Comparison of ENCODE assay signal across 12 mouse cellular contexts in the genomic region with DNA sequence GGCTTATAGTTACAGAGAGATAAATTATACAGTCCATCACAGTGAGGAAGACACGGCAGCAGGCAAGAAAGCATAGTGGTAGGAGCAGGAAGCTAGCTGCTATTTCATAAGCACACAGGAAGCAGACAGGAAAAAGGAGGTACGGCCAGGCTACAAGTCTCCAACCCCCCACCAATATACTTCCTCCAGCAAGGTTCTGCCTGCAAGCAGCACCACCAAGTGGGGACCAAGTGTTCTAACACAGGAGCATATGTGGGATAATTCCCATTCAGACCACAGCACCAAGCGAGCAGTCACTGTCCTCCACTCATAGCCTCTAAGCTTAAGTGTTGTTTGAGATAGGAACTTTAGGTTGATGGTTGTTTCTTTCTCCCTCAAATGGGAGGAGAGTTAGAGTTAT. TPM values are rescaled to one million over a fixed set of nuclear protein-coding genes. Genes with fewer than 3 reads are reported as not detected.
DNase-seq lines count a peak whose midpoint lies in the region; ATAC-seq and TF ChIP-seq lines count a peak whose summit lies in the region.
"Had no signal": no experiment of that assay in that cellular context is flagged by ENCODE, and none has a peak within 500 bp of the region (broad histone marks: within the 10 kb centered on the region; RNA-seq: fewer than 3 reads in every experiment).

No protein-coding gene starts in this region.

- no peak overlapping the region for H3K4me3 ChIP-seq in forebrain, embryonic 14.5 days (ENCODE audit: low read depth, low read length)
- no peak overlapping the region for H3K4me3 ChIP-seq in forebrain, embryonic 16.5 days (replicated peaks; ENCODE audit: low read length)
- no peak overlapping the region for H3K4me3 ChIP-seq in liver, adult 2 months (ENCODE audit: insufficient read depth, low read depth, low read length)
- H3K4me3 ChIP-seq: stomach, embryonic 15.5 days had no signal

- no peak overlapping the region for H3K4me2 ChIP-seq in forebrain, embryonic 14.5 days (ENCODE audit: low read length)
- no peak overlapping the region for H3K4me2 ChIP-seq in forebrain, embryonic 16.5 days (ENCODE audit: low read length)
- H3K4me2 ChIP-seq: stomach, embryonic 15.5 days had no signal

- ATAC-seq in forebrain, embryonic 14.5 days = no peak
- ATAC-seq in forebrain, embryonic 16.5 days = no peak

- DNase-seq in forebrain, embryonic 14.5 days (ENCODE audit: low spot score) = peak; percentile 20
- peak; percentile 7 for DNase-seq in liver, adult 2 months (ENCODE audit: extremely low read depth, low read depth, low spot score)
- DNase-seq in liver = no peak
- peak; percentile 57 for DNase-seq in A20 (ENCODE audit: low read depth, low spot score)
- DNase-seq in brain, embryonic 14.5 days (ENCODE audit: low read depth) = peak; percentile 36
- no peak for DNase-seq in left cerebral cortex, postnatal 10 days (ENCODE audit: extremely low spot score in 1 of 2, low spot score in 2 of 2)
- DNase-seq in urinary bladder, postnatal 25 days (ENCODE audit: low spot score) = no peak
- DNase-seq: adrenal gland, postnatal 14 days; cerebellum, adult 9-11 months; lung, postnatal 10 days had no signal

- no peaks in the 10 kb centered on the region for H3K9me3 ChIP-seq in forebrain, embryonic 14.5 days (replicated peaks; ENCODE audit: control insufficient read depth, low read length)
- no peaks in the 10 kb centered on the region for H3K9me3 ChIP-seq in forebrain, embryonic 16.5 days (ENCODE audit: control insufficient read depth, low read length)
- H3K9me3 ChIP-seq: stomach, embryonic 15.5 days had no signal

- 68% methylated on average over 3 of the region's 3 CpGs for WGBS in forebrain, embryonic 14.5 days
- 60% methylated on average over 3 of the region's 3 CpGs for WGBS in forebrain, embryonic 16.5 days
- 43% methylated on average over 3 of the region's 3 CpGs for WGBS in liver, adult 2 months

- H3K79me2 ChIP-seq in liver, adult 2 months (ENCODE audit: control insufficient read depth, insufficient read depth, low read length) = no peaks in the 10 kb centered on the region

- H3K4me1 ChIP-seq in forebrain, embryonic 14.5 days (ENCODE audit: control insufficient read depth, insufficient read depth, low read length) = no peaks in the 10 kb centered on the region
- no peaks in the 10 kb centered on the region for H3K4me1 ChIP-seq in forebrain, embryonic 16.5 days (replicated peaks; ENCODE audit: control insufficient read depth, insufficient read depth, low read length)
- H3K4me1 ChIP-seq in liver, adult 2 months (ENCODE audit: control insufficient read depth, insufficient read depth, low read length) = no peaks in the 10 kb centered on the region
- H3K4me1 ChIP-seq: stomach, embryonic 15.5 days had no signal

- no peak for TF ChIP-seq POLR2A in liver, adult 2 months (IDR thresholded peaks at IDR 0.05; ENCODE audit: extremely low read depth, insufficient read depth, low read length)
- no peak for TF ChIP-seq POLR2A in brain, embryonic 14.5 days (IDR thresholded peaks at IDR 0.05; ENCODE audit: borderline replicate concordance, extremely low read depth, insufficient read depth, insufficient read length, poor library complexity, severe bottlenecking)

- no peak overlapping the region for H3K9ac ChIP-seq in forebrain, embryonic 14.5 days (ENCODE audit: low read length)
- no peak overlapping the region for H3K9ac ChIP-seq in forebrain, embryonic 16.5 days (replicated peaks; ENCODE audit: low read depth, low read length)
- H3K9ac ChIP-seq in liver, adult 2 months (ENCODE audit: low read depth, low read length) = no peak overlapping the region
- H3K9ac ChIP-seq: stomach, embryonic 15.5 days had no signal

- no peak overlapping the region for H3K27ac ChIP-seq in forebrain, embryonic 14.5 days (ENCODE audit: low read depth, low read length)
- H3K27ac ChIP-seq in forebrain, embryonic 16.5 days (ENCODE audit: low read length) = no peak overlapping the region
- no peak overlapping the region for H3K27ac ChIP-seq in liver, adult 2 months (replicated peaks; ENCODE audit: insufficient read depth, low read depth, low read length)
- H3K27ac ChIP-seq: stomach, embryonic 15.5 days had no signal

- intact Hi-C loops in left cerebral cortex, postnatal 10 days (cut with DNase I) = loop anchor here (10.0 kb wide), 1 partner anchor 77 kb away; no protein-coding TSS in a partner anchor

- TF ChIP-seq CTCF in liver, adult 2 months (IDR thresholded peaks at IDR 0.05; ENCODE audit: low read depth, low read length) = peak; percentile 18; the same call in 1 of the 2 replicates
- peak; percentile 41; the same call in 1 of the 2 replicates for TF ChIP-seq CTCF in brain, embryonic 14.5 days (IDR thresholded peaks at IDR 0.05; ENCODE audit: borderline replicate concordance, extremely low read depth, insufficient read depth, insufficient read length)

- no peaks in the 10 kb centered on the region for H3K36me3 ChIP-seq in forebrain, embryonic 14.5 days (ENCODE audit: control insufficient read depth, insufficient read depth, low read length)
- no peaks in the 10 kb centered on the region for H3K36me3 ChIP-seq in forebrain, embryonic 16.5 days (ENCODE audit: control insufficient read depth, insufficient read depth)
- H3K36me3 ChIP-seq in liver, adult 2 months (ENCODE audit: control insufficient read depth, insufficient read depth, low read length) = no peaks in the 10 kb centered on the region
- H3K36me3 ChIP-seq: stomach, embryonic 15.5 days had no signal

- no peaks in the 10 kb centered on the region for H3K27me3 ChIP-seq in forebrain, embryonic 14.5 days (replicated peaks; ENCODE audit: control insufficient read depth, insufficient read depth, low read length)
- H3K27me3 ChIP-seq in forebrain, embryonic 16.5 days (replicated peaks; ENCODE audit: control insufficient read depth, insufficient read depth, low read length) = no peaks in the 10 kb centered on the region
- no peaks in the 10 kb centered on the region for H3K27me3 ChIP-seq in liver, adult 2 months (ENCODE audit: control insufficient read depth, insufficient read depth, low read length)
- H3K27me3 ChIP-seq: stomach, embryonic 15.5 days had no signal

RNA-seq across cellular contexts. Expression of a gene that starts 6.3 kb away (rescaled TPM):
- polyA plus RNA-seq in forebrain, embryonic 14.5 days (2014; fragmentation: Nextera tagmentation; extraction: Ambion mirVana) = 1,111 and 1,161 TPM in 2 replicates
- polyA plus RNA-seq in forebrain, embryonic 16.5 days (2015; fragmentation: Nextera tagmentation; extraction: Ambion mirVana) = 978 and 998 TPM in 2 replicates
- 51.4 and 63.2 TPM in 2 replicates for total RNA-seq in liver, adult 2 months (2014; rRNA removed)
- 55.0 and 78.9 TPM in 2 replicates for polyA plus RNA-seq in liver, adult 2 months (2012; rRNA removed)
- 986 and 1,050 TPM in 2 replicates for polyA plus RNA-seq in brain, embryonic 14.5 days (2012; rRNA removed)
- 100 to 1,000 TPM; 509 to 516 TPM for total RNA-seq in left cerebral cortex, postnatal 10 days (2021)

Comparison
In these comparisons a context has a peak if more than half of its experiments do, and no peak if none do; other contexts are left out.
1. DNase-seq: peak in forebrain, embryonic 14.5 days (single experiment), liver, adult 2 months (single experiment), A20 (single experiment) and brain, embryonic 14.5 days (single experiment); none in liver (single experiment), left cerebral cortex, postnatal 10 days (0 of 2) and urinary bladder, postnatal 25 days (single experiment).
2. RNA of a gene that starts 6.3 kb away (polyA plus RNA-seq): 1,111 to 1,161 TPM in forebrain, embryonic 14.5 days, 978 to 998 TPM in forebrain, embryonic 16.5 days and 986 to 1,050 TPM in brain, embryonic 14.5 days; 55.0 to 78.9 TPM in liver, adult 2 months; every median in the first group is over 10 times any median in the second.